Mouse (Mus musculus) heart, embryonic 12.5 days (tissue): Measurements from ENCODE around the gene Tgm5. TPM values are rescaled to one million over a fixed set of nuclear protein-coding genes. Genes with fewer than 3 reads are reported as not detected.
"Not testable (repeated sequence)": the region's sequence is repeated elsewhere in the genome, so short reads cannot be mapped to it uniquely, and the experiment has no call there.

ENCODE experiments used
- ATAC-seq: fragments of 200-750 bp; cut with Nextera tagmentation; 2 replicates; pipeline ENCODE4 v1.8.0; 2017; ENCODE audit warnings: moderate TSS enrichment, moderate library complexity; ENCODE audit not compliant: insufficient number of reproducible peaks, low FRiP score
- H3K27ac ChIP-seq: fragments of 300-500 bp; sonication (generic); 2 replicates; pipeline ENCODE4 v1.5.1; 2016; ENCODE audit warnings: mild to moderate bottlenecking, moderate library complexity; ENCODE audit not compliant: poor library complexity, severe bottlenecking
- H3K27me3 ChIP-seq: fragments of 300-500 bp; sonication (generic); replicated peaks from 2 replicates; pipeline ENCODE4 v1.6.1; 2016; ENCODE audit warnings: mild to moderate bottlenecking, moderate library complexity
- H3K36me3 ChIP-seq: fragments of 300-500 bp; sonication (generic); 2 replicates; pipeline ENCODE4 v1.6.1; 2016; ENCODE audit warnings: mild to moderate bottlenecking, moderate library complexity
- H3K4me1 ChIP-seq: fragments of 300-500 bp; sonication (generic); replicated peaks from 2 replicates; pipeline ENCODE4 v1.6.1; 2016; ENCODE audit warnings: mild to moderate bottlenecking
- H3K4me2 ChIP-seq: fragments of 300-500 bp; sonication (generic); 2 replicates; pipeline ENCODE4 v1.6.1; 2016; ENCODE audit warnings: mild to moderate bottlenecking, moderate library complexity
- H3K4me3 ChIP-seq: fragments of 300-500 bp; sonication (generic); 2 replicates; pipeline ENCODE4 v1.5.1; 2016; ENCODE audit warnings: mild to moderate bottlenecking
- H3K9ac ChIP-seq: fragments of 300-500 bp; sonication (generic); 2 replicates; pipeline ENCODE4 v1.6.1; 2016; ENCODE audit warnings: mild to moderate bottlenecking, moderate library complexity
- H3K9me3 ChIP-seq: fragments of 300-500 bp; sonication (generic); replicated peaks from 2 replicates; pipeline ENCODE4 v1.6.1; 2016; ENCODE audit warnings: mild to moderate bottlenecking, moderate library complexity
- WGBS: fragments of 180-500 bp; shearing (Covaris S2); methylation state at CpG from one replicate; pipeline ENCODE4 v1.1.7; 2016; 5-methylcytosine and 5-hydroxymethylcytosine counted together
- polyA plus RNA-seq: library from polyadenylated mRNA; unstranded; fragments of >200 nt; fragmentation: Nextera tagmentation; extraction: Ambion mirVana; gene quantifications from 2 replicates; pipeline ENCODE4 v1.2.1, GENCODE M21; 2016

Gene Tgm5
- polyA plus RNA-seq = not detected in 2 replicates

DNA sequence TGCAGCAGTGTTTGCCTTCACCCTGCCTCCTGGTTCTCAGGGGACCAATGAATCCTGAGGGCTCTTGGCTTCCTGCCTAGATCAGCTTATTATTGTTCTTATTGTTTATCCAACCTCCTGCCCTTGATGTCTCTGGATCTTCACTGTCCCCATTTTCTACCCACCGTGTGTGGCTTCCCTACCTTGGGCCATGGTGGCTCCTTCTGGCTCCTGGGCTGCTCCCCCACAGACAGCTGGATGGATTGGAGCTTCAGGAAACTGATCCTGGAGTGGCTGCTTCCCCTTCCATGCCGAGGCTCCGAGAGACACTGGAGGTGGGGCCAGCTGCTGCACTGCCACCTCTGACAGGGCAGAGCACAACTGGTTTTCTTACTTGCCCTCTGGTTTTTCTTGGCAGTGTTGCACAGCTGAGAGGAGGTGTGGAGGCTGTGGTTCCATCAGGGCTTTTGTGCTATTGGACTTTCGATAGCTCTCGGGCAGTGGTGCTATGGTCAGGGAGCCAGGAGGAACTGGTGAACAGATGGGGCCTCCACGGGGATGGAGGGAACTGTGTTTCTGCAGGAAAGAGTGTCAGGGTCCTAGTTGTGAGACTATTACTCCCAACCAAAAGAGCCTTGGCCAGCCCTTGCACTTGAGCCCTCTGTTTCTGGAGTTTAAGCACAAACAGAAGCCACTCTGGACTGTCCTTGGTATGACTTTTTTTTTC is at the start of gene Tgm5:
Gene Tgm5, minus strand, starts transcription at position 362 of the 706 bp plus-strand sequence.
- Histone ChIP-seq H3K9ac (no peak within 1 kb of the TSS), H3K27ac (no peak within 1 kb of the TSS), H3K36me3 (no peaks in the 10 kb centered on the region), H3K27me3 (0 out of 2 replicates have a peak, but pooled peaks cover 8% of the 10 kb centered on the region), H3K4me3 (no peak within 1 kb of the TSS), H3K4me2 (no peak within 1 kb of the TSS; the same call in 1 of the 2 replicates), H3K9me3 (no peaks in the 10 kb centered on the region), H3K4me1 (no peaks in the 10 kb centered on the region; the same call in 1 of the 2 replicates)
- 36% methylated on average over 6 of the region's 6 CpGs for WGBS
- ATAC-seq = no peak

GRCm38 (mm10) chr2:121132822-121133221 is 47.2 kb upstream of the Tgm5 start:
- Histone ChIP-seq H3K4me3 (no peak overlapping the region), H3K36me3 (peaks cover 7% of the 10 kb centered on the region), H3K4me1 (no peaks in the 10 kb centered on the region), H3K4me2 (no peak overlapping the region), H3K27me3 (no peaks in the 10 kb centered on the region), H3K9ac (no peak overlapping the region), H3K27ac (no peak overlapping the region), H3K9me3 (no peaks in the 10 kb centered on the region)
- 60% methylated on average over 1 of the region's 1 CpGs for WGBS
- no peak for ATAC-seq

DNA sequence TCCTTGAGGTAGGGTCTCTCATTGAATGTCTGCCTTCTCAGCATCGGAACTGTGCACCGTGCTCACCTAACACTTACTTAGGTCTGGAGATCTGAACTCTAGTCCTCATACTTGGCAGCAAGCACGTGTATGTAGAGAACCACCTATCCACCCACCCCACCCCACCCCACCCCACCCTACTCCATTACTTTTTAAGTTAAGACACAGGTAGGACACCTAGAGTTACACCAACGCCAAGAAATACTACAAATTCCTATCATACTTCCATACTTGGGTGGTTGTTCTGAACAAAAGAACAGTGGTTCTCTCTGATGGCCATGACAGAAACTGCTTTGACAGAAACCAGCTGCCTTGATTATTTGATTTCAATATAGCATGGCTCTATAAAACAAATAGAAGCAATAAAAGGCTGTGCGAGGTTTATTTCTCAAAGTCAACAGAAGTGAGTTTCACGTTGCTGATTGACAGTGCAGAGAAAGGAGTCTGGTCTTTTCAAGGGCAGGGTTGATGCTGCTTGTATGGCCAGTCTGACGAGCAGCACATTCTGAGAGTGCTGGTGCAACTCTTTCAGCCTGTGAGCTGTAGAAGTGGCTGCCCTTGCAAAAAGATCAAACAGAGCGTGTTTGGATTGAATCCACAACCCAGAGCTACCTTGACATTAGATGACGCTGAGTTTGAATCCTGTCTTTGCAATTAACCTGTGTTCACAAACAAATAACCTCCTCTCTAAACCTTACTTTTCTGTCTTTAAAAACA is 43.4 kb upstream of the Tgm5 start:
- H3K27ac ChIP-seq = no peak overlapping the region
- WGBS = 63% methylated on average over 9 of the region's 9 CpGs
- no peaks in the 10 kb centered on the region for H3K4me1 ChIP-seq
- no peaks in the 10 kb centered on the region for H3K36me3 ChIP-seq
- no peaks in the 10 kb centered on the region for H3K27me3 ChIP-seq
- H3K9me3 ChIP-seq = no peaks in the 10 kb centered on the region
- H3K9ac ChIP-seq = no peak overlapping the region
- H3K4me2 ChIP-seq = no peak overlapping the region
- H3K4me3 ChIP-seq = no peak overlapping the region
- no peak for ATAC-seq

DNA sequence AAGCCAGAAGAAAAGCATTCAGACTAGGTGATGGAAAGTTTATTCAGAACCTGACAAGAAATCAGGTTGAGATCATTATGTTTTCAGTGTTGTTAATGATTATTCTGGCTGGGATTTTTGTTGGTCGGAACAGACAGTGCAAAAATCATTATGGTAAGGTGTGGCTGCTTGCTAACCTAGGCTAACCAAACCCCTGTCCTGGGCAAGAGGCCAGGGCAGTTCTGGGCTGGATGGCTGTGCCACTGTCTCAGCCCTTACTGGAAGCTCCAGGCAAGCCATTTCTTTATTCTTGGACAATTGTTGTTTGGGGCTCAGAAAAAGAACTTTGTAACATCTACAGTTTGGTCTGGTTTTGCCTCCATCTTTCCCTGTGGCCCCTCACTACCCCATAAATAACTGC is 41.9 kb upstream of the Tgm5 start:
- Histone ChIP-seq H3K4me1 (no peaks in the 10 kb centered on the region), H3K36me3 (no peaks in the 10 kb centered on the region), H3K27me3 (no peaks in the 10 kb centered on the region), H3K27ac (no peak overlapping the region), H3K4me2 (no peak overlapping the region), H3K9me3 (no peaks in the 10 kb centered on the region), H3K9ac (no peak overlapping the region), H3K4me3 (no peak overlapping the region)
- WGBS = 80% methylated on average over 1 of the region's 1 CpGs
- ATAC-seq = no peak

GRCm38 (mm10) chr2:121126302-121126701 is 40.7 kb upstream of the Tgm5 start:
- H3K4me2 ChIP-seq, H3K4me3 ChIP-seq, H3K27me3 ChIP-seq, H3K9ac ChIP-seq, H3K9me3 ChIP-seq, ATAC-seq, H3K36me3 ChIP-seq, H3K27ac ChIP-seq, H3K4me1 ChIP-seq: not testable (repeated sequence)
- 86% methylated on average over 5 of the region's 5 CpGs for WGBS

DNA sequence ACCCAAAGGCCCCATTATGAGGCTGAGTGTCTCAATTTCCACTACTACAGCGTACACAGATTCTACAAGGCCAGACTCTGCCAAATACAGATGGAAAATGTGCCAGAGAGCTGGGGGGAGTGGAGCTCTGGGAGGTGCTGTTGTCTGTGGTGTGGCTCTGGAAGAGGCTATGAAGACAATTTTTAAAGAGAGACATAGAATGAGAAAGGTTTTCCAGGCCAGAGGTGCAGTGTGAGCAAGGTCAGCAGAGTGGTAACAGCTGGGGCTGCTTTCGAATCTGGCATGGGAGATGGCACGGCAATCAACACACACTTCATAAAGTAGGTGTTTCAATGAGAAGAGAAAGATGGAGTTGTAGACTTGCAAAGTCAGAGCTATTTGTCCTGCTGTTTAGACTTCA is 33.6 kb upstream of the Tgm5 start:
- no peaks in the 10 kb centered on the region for H3K9me3 ChIP-seq
- H3K4me3 ChIP-seq = no peak overlapping the region
- no peaks in the 10 kb centered on the region for H3K36me3 ChIP-seq
- ATAC-seq = no peak
- H3K27ac ChIP-seq = no peak overlapping the region
- 75% methylated on average over 3 of the region's 3 CpGs for WGBS
- H3K4me2 ChIP-seq = no peak overlapping the region
- H3K9ac ChIP-seq = no peak overlapping the region
- H3K27me3 ChIP-seq = peaks cover 4% of the 10 kb centered on the region; the same call in 1 of the 2 replicates
- H3K4me1 ChIP-seq = no peaks in the 10 kb centered on the region

DNA sequence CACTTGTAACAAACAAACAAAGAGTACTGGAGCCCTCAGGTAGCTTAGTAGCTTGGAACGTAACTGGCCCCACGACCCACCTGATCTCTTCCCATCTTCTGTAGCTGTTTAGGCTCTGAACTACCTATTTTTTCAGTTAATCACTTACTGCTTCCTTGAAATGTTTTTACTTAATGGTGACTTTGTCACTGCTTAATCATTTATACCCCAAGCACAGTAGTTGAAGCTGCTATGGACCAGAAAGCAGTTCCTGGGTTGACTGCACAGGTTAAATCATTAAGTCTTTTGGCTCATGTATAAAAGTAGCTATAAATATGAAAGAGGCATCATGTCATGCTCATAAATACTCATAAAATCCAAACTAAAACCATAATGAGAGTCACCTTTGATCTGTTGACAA is 29.8 kb upstream of the Tgm5 start:
- Histone ChIP-seq H3K27ac (no peak overlapping the region), H3K4me1 (peaks cover under 1% of the 10 kb centered on the region; the same call in 1 of the 2 replicates), H3K4me3 (no peak overlapping the region), H3K4me2 (no peak overlapping the region), H3K9ac (no peak overlapping the region), H3K36me3 (no peaks in the 10 kb centered on the region), H3K9me3 (no peaks in the 10 kb centered on the region), H3K27me3 (peaks cover 8% of the 10 kb centered on the region; the same call in 1 of the 2 replicates)
- 87% methylated on average over 2 of the region's 2 CpGs for WGBS
- ATAC-seq = no peak

GRCm38 (mm10) chr2:121109695-121110094 is 24.1 kb upstream of the Tgm5 start, which contains the start of gene Tgm7:
Gene Tgm7 (minus strand): TSS chr2:121109795.
- no peak within 1 kb of the TSS for H3K9ac ChIP-seq
- no peaks in the 10 kb centered on the region for H3K9me3 ChIP-seq
- ATAC-seq = no peak
- no peak within 1 kb of the TSS for H3K4me3 ChIP-seq
- peaks cover 4% of the 10 kb centered on the region; the same call in 1 of the 2 replicates for H3K4me1 ChIP-seq
- no peak within 1 kb of the TSS for H3K27ac ChIP-seq
- H3K4me2 ChIP-seq = no peak within 1 kb of the TSS
- WGBS = 77% methylated on average over 4 of the region's 4 CpGs
- H3K36me3 ChIP-seq = no peaks in the 10 kb centered on the region
- 0 out of 2 replicates have a peak, but pooled peaks cover 4% of the 10 kb centered on the region for H3K27me3 ChIP-seq

DNA sequence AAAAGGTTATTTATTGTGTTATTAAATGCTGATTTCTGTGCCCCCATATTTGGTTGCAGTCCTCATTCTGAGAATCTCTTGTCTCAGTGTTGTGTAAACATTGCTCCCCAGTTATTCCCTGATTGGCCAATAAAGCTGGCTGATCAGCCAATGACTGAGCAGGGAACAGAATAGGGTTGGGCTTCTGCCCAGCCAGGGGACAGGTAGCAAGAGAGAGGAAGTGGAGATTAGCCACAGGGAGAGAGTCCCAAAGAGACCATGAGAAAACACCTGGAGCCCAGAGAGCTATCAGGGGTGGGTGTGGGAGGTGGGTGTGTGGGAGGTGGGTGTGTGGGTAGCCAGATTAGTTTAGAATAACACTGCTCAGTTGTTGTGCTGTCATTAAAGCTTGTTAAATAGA is 20.3 kb upstream of the Tgm5 start:
- H3K4me2 ChIP-seq = no peak overlapping the region
- H3K4me1 ChIP-seq = peaks cover 4% of the 10 kb centered on the region; the same call in 1 of the 2 replicates
- H3K27me3 ChIP-seq = no peaks in the 10 kb centered on the region
- ATAC-seq = no peak
- no peak overlapping the region for H3K4me3 ChIP-seq
- H3K9me3 ChIP-seq = no peaks in the 10 kb centered on the region
- H3K27ac ChIP-seq = no peak overlapping the region
- no peak overlapping the region for H3K9ac ChIP-seq
- no peaks in the 10 kb centered on the region for H3K36me3 ChIP-seq

- Histone ChIP-seq H3K4me3 (no peak overlapping the region), H3K4me2 (no peak overlapping the region), H3K9ac (no peak overlapping the region), H3K9me3 (no peaks in the 10 kb centered on the region), H3K27me3 (no peaks in the 10 kb centered on the region), H3K4me1 (no peaks in the 10 kb centered on the region), H3K36me3 (no peaks in the 10 kb centered on the region), H3K27ac (no peak overlapping the region)
- no peak for ATAC-seq
- WGBS = 22% methylated on average over 9 of the region's 9 CpGs
These were observed 16.4 kb upstream of the Tgm5 start for GRCm38 (mm10) chr2:121102051-121102450.

GRCm38 (mm10) chr2:121089751-121090150 is 4.1 kb upstream of the Tgm5 start:
- Histone ChIP-seq H3K4me2 (no peak overlapping the region), H3K9me3 (no peaks in the 10 kb centered on the region), H3K27me3 (no peaks in the 10 kb centered on the region; the same call in 1 of the 2 replicates), H3K9ac (no peak overlapping the region), H3K27ac (no peak overlapping the region), H3K4me3 (no peak overlapping the region), H3K4me1 (no peaks in the 10 kb centered on the region; the same call in 1 of the 2 replicates), H3K36me3 (no peaks in the 10 kb centered on the region)
- ATAC-seq = no peak
- 69% methylated on average over 4 of the region's 4 CpGs for WGBS
